Mouse (Mus musculus): ENCODE measurements around the gene 9030612E09Rik. TPM values are rescaled to one million over a fixed set of nuclear protein-coding genes. Genes with fewer than 3 reads are reported as not detected.
A peak's percentile ranks its signal among the peaks of the same experiment; 100 is the strongest.

Gene 9030612E09Rik
- total RNA-seq, 2 experiments from 2014 or later = 2.7 to 3.6 TPM

GRCm38 (mm10) chr10:43175156-43175601 lies 675 bp downstream of the 9030612E09Rik start:
- intact Hi-C loops (cut with DNase I) = loop anchor here (2.0 kb wide), 1 partner anchor 46 kb away; the partner anchor contains the start of gene Pdss2
- DNase-seq (ENCODE audit: low spot score) = no peak

- intact Hi-C loops (cut with DNase I) = no loop called here
- DNase-seq (ENCODE audit: low spot score) = no peak
Measured at GRCm38 (mm10) chr10:43180313-43180912, 5.9 kb downstream of the 9030612E09Rik start.

DNA sequence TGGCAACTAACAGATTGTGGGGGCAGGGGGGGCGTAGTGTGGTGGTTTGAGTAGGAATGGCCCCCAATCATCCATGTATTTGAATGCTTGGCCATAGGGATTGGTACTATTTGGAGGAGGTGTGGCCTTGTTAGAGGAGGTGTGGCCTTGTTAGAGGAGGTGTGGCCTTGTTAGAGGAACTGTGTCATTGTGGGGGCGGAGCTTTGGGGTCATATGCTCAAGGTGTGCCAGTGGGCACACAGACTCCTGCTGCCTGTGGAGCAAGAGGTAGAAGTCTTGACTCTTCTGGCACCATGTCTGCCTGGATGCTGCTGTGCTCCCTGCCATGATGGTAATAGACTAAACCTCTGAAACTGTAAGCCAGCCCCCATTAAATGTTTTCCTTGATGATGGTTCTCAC lies 25.7 kb downstream of the 9030612E09Rik start:
- intact Hi-C loops (cut with DNase I) = no loop called here
- no peak for DNase-seq (ENCODE audit: low spot score)

DNA sequence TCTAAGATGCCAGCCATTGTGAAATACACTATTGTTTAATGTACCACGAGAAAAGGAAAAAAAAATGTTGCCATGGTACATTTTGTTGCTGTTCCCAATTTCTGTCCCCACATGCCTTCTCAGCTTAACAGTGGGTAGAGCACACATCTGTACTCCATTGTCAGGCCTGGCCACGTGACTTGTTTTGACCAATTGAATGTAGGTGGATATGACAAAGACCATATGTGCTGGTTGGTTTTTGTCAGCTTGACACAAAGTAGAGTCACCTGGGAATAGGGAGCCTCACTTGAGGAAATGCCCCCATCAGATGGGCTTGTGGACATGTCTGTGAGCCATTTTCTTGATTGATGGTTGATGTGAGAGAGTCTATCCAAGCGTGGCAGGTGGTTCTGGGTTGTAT lies 29.4 kb downstream of the 9030612E09Rik start:
- DNase-seq (ENCODE audit: low spot score) = no peak
- intact Hi-C loops (cut with DNase I) = no loop called here

DNA sequence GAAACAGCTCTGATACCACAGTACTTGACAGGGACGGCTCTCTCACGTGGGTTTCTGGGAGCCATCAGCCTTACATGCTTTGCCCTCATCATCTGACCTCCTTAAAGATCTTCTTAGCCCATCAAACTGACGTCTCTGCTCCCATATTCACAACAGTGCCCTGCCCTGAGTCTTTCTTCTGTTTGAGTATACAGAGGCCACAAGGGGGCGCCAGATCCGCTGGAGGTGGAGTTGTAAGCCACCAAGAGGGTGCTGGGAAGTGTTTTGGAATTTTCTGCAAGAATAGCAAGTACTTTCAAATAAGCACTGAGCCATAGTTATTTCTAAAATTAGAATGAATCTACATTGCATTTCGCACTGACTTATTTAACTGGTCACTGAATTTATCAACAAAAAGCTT lies 37.4 kb downstream of the 9030612E09Rik start:
- no peak for DNase-seq (ENCODE audit: low spot score)
- intact Hi-C loops (cut with DNase I) = no loop called here

DNA sequence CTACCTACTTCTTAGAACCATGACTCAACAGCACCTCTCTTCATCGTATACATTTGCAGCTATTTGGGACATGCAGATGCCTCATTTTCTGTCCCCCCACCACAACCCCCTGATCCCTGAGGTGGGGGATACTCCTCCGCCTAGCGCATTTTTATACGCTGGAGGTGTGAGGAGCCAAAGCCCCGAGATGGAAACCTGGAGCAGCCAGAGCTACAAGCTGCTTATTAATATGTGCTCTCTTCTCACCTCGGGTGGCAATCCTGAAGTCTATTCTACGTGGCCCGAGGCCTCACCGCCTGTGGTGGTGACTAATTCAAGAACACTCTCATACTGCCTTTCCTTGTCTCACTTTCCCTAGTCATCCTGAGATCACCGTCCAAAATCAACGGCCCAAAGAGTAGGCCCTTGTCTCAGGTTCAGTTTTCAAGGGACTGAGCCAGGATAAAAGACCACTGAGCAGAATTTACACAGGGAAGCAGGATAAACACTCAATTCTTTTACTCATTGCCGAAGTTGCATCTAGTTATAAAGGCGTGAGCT lies 42.9 kb downstream of the 9030612E09Rik start:
- intact Hi-C loops (cut with DNase I) = no loop called here
- no peak for DNase-seq (ENCODE audit: low spot score)

DNA sequence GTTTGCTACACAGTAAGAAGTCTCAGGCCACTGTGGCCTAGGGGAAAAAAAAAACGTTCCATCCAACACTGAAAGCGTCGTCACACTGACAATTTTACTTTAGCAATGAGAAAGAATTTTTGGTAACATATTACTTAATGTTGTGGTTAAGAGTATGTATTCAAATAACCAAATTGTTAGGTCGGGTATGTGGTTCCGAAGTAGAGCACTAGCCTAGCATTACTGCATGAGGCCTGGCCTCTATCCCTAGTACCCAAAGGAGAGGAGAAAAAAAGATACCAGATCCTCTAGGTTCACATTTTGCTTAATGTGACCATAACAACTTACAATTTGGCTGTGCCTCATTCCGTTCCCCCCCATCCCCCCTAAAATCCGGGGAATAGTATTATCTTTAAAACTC lies 46.0 kb downstream of the 9030612E09Rik start:
- no peak for DNase-seq (ENCODE audit: low spot score)
- intact Hi-C loops (cut with DNase I) = loop anchor here (2.0 to 10.0 kb wide), 2 partner anchors 46 to 154 kb away; partner anchors contain the start of genes 9030612E09Rik and Sobp

- intact Hi-C loops (cut with DNase I) = loop anchor here (2.0 to 10.0 kb wide), 2 partner anchors 46 to 154 kb away; partner anchors contain the start of genes 9030612E09Rik and Sobp
- peak; percentile 92 for DNase-seq (ENCODE audit: low spot score)
Measured at GRCm38 (mm10) chr10:43220910-43221625, 46.6 kb downstream of the 9030612E09Rik start, which contains the start of gene Pdss2. Gene Pdss2, plus strand, starts transcription at chr10:43221486.

DNA sequence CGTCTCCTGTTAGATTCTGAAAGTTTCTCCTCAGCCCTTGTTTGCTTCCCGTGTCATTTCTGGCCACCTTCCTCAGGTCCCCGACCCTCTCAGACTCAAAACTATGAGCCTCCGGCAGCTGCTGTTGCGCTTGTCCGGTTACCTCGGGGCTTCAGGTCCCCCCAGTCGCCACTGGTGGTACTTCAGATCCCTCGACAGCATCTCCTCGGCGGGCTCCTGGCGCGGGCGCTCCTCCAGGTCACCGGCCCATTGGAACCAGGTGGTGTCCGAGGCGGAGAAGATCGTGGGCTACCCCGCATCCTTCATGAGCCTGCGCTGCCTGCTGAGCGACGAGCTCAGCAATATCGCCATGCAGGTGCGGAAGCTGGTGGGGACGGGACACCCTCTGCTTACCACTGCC lies 47.2 kb downstream of the 9030612E09Rik start:
- DNase-seq (ENCODE audit: low spot score) = no peak
- intact Hi-C loops (cut with DNase I) = loop anchor here (2.0 to 10.0 kb wide), 2 partner anchors 47 to 153 kb away; partner anchors contain the start of genes 9030612E09Rik and Sobp

DNA sequence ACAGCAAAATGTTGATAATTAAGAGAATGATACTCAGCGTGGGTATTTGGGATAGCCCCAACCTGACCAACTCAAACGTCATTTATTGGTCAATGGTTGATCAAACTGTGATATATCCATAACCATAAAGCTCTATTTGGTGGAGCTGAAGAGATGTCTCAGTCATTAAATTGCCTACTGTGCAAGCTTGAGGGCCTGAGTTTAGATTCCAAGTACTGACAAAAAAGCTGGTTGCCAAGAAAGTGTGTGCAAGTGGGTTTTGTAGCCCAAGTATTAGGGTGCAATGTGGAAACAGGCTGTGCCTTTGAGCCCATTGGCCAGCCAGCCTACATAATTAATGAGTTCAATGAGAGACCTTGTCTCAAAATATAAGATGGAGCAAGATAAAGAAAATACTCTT lies 48.9 kb downstream of the 9030612E09Rik start:
- intact Hi-C loops (cut with DNase I) = loop anchor here (10.0 kb wide), 1 partner anchor 151 kb away; no protein-coding TSS in a partner anchor
- DNase-seq (ENCODE audit: low spot score) = no peak

Other genes starting within 250 kb of the 9030612E09Rik start
- gene Sobp, start 174 bp upstream of the 9030612E09Rik start, total RNA-seq (2021) = 10 to 100 TPM; 14.3 to 15.5 TPM
- gene Pdss2, start 46.8 kb downstream of the 9030612E09Rik start, total RNA-seq (2021) = 10 to 100 TPM; 31.4 to 32.7 TPM

Data from heart, postnatal 25 days (tissue).